Mouse (Mus musculus) heart, postnatal 0 days (tissue): ENCODE measurements around the gene Cep57l1. TPM values are rescaled to one million over a fixed set of nuclear protein-coding genes. Genes with fewer than 3 reads are reported as not detected.

Source experiments
- ATAC-seq: fragments of 200-750 bp; cut with Nextera tagmentation; 2 replicates; pipeline ENCODE4 v1.8.0; 2017; ENCODE audit warnings: low read depth, moderate number of reproducible peaks, moderate library complexity; ENCODE audit not compliant: insufficient read depth
- DNase-seq: peaks from one replicate; pipeline ENCODE4 v3.0.0-alpha.2; 2016; ENCODE audit warnings: low spot score
- H3K27ac ChIP-seq: fragments of 300-500 bp; sonication (generic); 2 replicates; pipeline ENCODE4 v1.5.1; 2014; ENCODE audit warnings: low read depth, mild to moderate bottlenecking
- H3K27me3 ChIP-seq: fragments of 300-500 bp; sonication (generic); 2 replicates; pipeline ENCODE4 v1.6.1; 2014; ENCODE audit warnings: low read length, mixed read lengths; ENCODE audit not compliant: control insufficient read depth, insufficient read depth
- H3K36me3 ChIP-seq: fragments of 300-500 bp; sonication (generic); replicated peaks from 2 replicates; pipeline ENCODE4 v1.6.1; 2014; ENCODE audit warnings: low read length, mixed read lengths; ENCODE audit not compliant: control insufficient read depth, insufficient read depth
- H3K4me1 ChIP-seq: fragments of 300-500 bp; sonication (generic); 2 replicates; pipeline ENCODE4 v1.6.1; 2014; ENCODE audit warnings: antibody characterized with exemption; ENCODE audit not compliant: control insufficient read depth, insufficient read depth
- H3K4me2 ChIP-seq: fragments of 300-500 bp; sonication (generic); 2 replicates; pipeline ENCODE4 v1.6.1; 2014; ENCODE audit warnings: low read depth, mild to moderate bottlenecking, low read length, moderate library complexity
- H3K4me3 ChIP-seq: fragments of 300-500 bp; sonication (generic); 2 replicates; pipeline ENCODE4 v1.5.1; 2014; ENCODE audit warnings: low read depth, low read length
- H3K9ac ChIP-seq: fragments of 300-500 bp; sonication (generic); replicated peaks from 2 replicates; pipeline ENCODE4 v1.6.1; 2014; ENCODE audit warnings: low read depth, low read length, mixed read lengths
- H3K9me3 ChIP-seq: fragments of 300-500 bp; sonication (generic); replicated peaks from 2 replicates; pipeline ENCODE4 v1.6.1; 2016; ENCODE audit warnings: low read length; ENCODE audit not compliant: control insufficient read depth
- CTCF ChIP-seq: IDR thresholded peaks from 2 replicates; pipeline ENCODE4 v1.5.1; 2016; ENCODE audit warnings: antibody characterized with exemption, control low read depth, low read depth
- EP300 ChIP-seq: IDR thresholded peaks from 2 replicates; pipeline ENCODE4 v1.6.1; 2016; ENCODE audit warnings: antibody characterized with exemption, low read depth
- WGBS: fragments of 180-500 bp; shearing (Covaris S2); extraction: QIAGEN DNeasy Blood & Tissue Kit; methylation state at CpG from one replicate; pipeline ENCODE4 v1.1.7; 2014; 5-methylcytosine and 5-hydroxymethylcytosine counted together
- polyA plus RNA-seq: library from polyadenylated mRNA; unstranded; fragments of >200 nt; fragmentation: Nextera tagmentation; extraction: Ambion mirVana; gene quantifications from 2 replicates; pipeline ENCODE4 v1.2.1, GENCODE M21; 2015
- total RNA-seq: library from RNA; depleted of rRNA; stranded (reverse); fragments of >200 nt; gene quantifications from 2 replicates; pipeline ENCODE4 v1.2.3, GENCODE M21; 2014; ENCODE audit warnings: low replicate concordance

Gene Cep57l1
- total and polyA plus RNA-seq, 2 experiments from 2014 or later, result 7.1 to 15.0 TPM

DNA sequence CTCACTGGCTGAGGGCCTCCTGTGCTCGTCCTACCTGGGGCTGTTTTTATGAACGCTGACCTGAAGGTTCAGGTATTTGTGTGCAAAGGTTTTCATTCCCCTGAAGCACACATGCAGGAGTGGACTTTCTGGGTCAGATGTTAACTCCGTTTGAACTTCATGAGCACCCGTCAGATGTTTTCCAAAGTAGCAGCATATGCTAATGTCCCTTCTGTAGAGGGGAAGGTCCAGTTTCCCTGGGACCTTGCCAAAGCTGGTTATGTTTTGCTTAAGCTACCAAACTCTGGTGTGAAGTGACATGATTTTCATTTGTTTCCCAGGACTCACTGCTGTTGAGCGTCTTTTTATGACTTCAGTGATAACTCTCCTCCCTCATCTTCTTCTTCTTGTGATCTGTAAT is 110.0 kb downstream of the Cep57l1 start:
- no peak for DNase-seq
- Histone ChIP-seq H3K4me3 (no peak overlapping the region), H3K36me3 (no peaks in the 10 kb centered on the region), H3K9me3 (no peaks in the 10 kb centered on the region), H3K4me2 (no peak overlapping the region), H3K27me3 (no peaks in the 10 kb centered on the region), H3K9ac (no peak overlapping the region), H3K4me1 (no peaks in the 10 kb centered on the region), H3K27ac (no peak overlapping the region)
- 72% methylated on average over 5 of the region's 5 CpGs for WGBS
- TF ChIP-seq EP300 (no peak), CTCF (no peak)
- ATAC-seq, result no peak

DNA sequence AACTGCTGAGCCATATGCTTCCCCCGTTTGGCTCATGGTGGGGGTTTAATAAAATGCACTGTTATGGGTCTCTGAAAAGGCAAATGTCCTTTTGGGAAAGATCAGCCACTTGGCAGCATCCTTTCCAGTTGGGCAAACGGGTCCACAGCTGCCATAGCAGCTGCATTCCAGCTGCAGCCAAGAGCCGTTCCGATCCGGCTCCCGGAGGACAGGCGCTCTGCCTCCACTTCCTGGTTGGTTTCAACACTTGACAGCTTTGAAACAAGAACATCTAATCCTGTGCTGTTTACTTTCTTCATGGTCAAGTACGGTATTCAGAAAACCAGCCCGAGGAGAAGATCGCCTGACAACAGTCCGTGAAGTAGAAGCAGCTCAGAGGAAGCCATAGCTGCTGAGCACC is 112.6 kb downstream of the Cep57l1 start:
- Histone ChIP-seq H3K27ac (no peak overlapping the region), H3K9ac (no peak overlapping the region), H3K9me3 (no peaks in the 10 kb centered on the region), H3K4me1 (no peaks in the 10 kb centered on the region), H3K27me3 (no peaks in the 10 kb centered on the region), H3K4me2 (no peak overlapping the region), H3K4me3 (no peak overlapping the region), H3K36me3 (no peaks in the 10 kb centered on the region)
- 71% methylated on average over 11 of the region's 11 CpGs for WGBS
- no peak for DNase-seq
- TF ChIP-seq EP300 (no peak), CTCF (no peak)
- no peak for ATAC-seq

DNA sequence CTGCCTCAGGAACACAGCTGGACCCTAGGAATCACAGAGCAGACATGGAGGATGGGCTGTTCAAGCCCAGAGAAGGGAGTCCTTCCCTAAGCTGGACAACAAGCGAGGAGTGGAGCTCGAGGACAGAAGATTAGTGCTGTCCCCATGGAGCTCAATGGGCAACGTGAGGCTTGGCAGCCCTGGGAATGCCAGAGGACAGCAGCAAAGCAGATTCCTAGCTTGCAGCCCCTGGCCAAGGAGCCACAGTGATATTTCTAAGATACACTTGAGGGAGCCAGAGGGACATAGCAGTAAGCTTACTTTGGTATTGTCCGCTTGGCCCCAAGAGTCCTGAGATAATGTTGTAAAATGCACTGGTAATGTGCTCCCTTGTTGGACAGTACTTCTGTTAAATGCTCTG is 118.7 kb downstream of the Cep57l1 start:
- no peaks in the 10 kb centered on the region; the same call in 1 of the 2 replicates for H3K4me1 ChIP-seq
- ATAC-seq (no peak), DNase-seq (no peak)
- no peaks in the 10 kb centered on the region for H3K27me3 ChIP-seq
- no peak for TF ChIP-seq EP300
- no peak; the same call in 1 of the 2 replicates for TF ChIP-seq CTCF
- no peaks in the 10 kb centered on the region for H3K36me3 ChIP-seq
- 55% methylated on average over 4 of the region's 4 CpGs for WGBS
- H3K27ac ChIP-seq, result no peak overlapping the region
- H3K4me2 ChIP-seq, result no peak overlapping the region
- no peaks in the 10 kb centered on the region for H3K9me3 ChIP-seq
- no peak overlapping the region for H3K9ac ChIP-seq
- H3K4me3 ChIP-seq, result no peak overlapping the region

DNA sequence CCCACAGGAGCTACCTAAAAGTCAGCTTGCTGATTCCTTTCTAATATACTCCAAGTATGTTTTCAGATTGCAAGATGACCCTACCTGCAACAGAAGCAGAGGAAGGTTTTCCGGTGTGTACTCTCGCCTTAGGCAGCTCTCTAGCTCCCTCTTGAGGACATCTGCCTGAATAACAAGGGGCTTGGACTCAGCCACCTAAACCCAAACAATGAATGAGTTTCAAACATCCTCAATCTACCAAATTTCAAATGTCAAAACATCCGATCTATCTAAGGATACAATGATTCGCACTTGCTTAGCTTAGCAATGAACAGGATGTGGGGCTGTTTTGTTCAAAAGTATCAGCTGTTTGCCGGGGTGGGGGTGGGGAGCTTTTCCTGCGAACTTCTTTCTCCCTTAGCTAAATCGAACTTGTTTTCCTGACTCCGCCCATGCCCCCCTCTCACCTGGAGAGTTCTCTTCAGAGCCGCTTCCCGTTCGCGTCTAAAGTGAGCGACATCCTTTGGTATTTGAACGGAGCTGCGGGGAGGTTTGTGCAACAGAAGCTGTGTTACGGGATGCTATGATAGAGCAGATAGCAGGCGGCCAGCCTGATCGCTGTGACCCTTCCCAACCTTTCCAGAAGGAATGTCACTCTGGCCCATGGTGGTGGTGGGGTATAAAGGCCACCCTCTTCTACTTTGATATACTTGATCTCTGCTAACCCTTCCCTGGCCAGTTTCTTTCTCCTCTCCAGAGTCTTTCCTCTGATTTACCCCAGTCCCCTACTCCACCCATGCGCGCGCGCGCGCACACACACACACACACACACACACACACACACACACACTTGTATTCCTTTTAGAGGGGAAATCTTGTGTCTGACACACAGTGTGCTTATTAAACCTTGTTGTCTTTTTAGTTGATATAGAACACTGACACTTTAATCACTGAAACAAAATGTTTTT is 119.5 kb downstream of the Cep57l1 start:
- no peaks in the 10 kb centered on the region for H3K36me3 ChIP-seq
- 21% methylated on average over 24 of the region's 24 CpGs for WGBS
- peak overlapping the region; percentile 50 for H3K9ac ChIP-seq
- no peak for TF ChIP-seq EP300
- TF ChIP-seq CTCF, result peak; percentile 87
- H3K4me3 ChIP-seq, result peak overlapping the region; percentile 54
- H3K4me1 ChIP-seq, result no peaks in the 10 kb centered on the region; the same call in 1 of the 2 replicates
- no peaks in the 10 kb centered on the region for H3K27me3 ChIP-seq
- no peaks in the 10 kb centered on the region for H3K9me3 ChIP-seq
- ATAC-seq (no peak), DNase-seq (peak; percentile 62)
- peak overlapping the region; percentile 90 for H3K4me2 ChIP-seq
- no peak overlapping the region for H3K27ac ChIP-seq

DNA sequence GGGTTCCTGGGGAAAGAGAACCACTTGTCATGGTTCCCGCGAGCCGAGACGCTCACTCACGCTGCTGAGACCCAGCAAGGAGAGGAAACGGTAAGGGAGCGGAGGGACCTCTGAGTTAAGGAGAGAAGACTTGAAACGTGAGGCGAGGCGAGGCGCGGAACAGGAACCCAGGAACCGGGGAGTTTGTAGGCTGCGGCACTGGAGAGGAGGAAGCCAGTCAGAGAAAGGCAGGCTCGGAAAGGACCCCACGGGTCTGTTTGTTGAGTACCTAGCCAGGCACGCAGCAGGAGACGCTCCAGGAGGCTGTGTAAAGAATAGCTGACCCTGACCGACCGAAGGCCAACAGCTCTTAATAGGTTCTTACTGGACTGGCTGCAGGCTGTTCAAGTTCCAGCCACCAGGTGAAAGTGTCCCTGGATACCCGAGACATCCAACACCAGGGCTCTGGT is 125.1 kb downstream of the Cep57l1 start:
- no peak overlapping the region for H3K27ac ChIP-seq
- peak; percentile 21 for DNase-seq
- WGBS, result under 1% methylated on average over 21 of the region's 21 CpGs
- H3K9ac ChIP-seq, result 0 out of 2 replicates have a peak overlapping the region, but pooled peaks have one; percentile 37
- no peaks in the 10 kb centered on the region for H3K9me3 ChIP-seq
- TF ChIP-seq EP300 (no peak), CTCF (peak; percentile 8; the same call in 1 of the 2 replicates)
- H3K4me2 ChIP-seq, result peak overlapping the region; percentile 45
- H3K27me3 ChIP-seq, result no peaks in the 10 kb centered on the region
- H3K4me3 ChIP-seq, result peak overlapping the region; percentile 14; the same call in 1 of the 2 replicates
- no peaks in the 10 kb centered on the region for H3K36me3 ChIP-seq
- ATAC-seq, result peak; percentile 34; the same call in 1 of the 2 replicates
- no peaks in the 10 kb centered on the region; the same call in 1 of the 2 replicates for H3K4me1 ChIP-seq
